Mouse (Mus musculus) adrenal gland, adult 2 months (tissue): ENCODE results near the gene Olfr704. TPM values are rescaled to one million over a fixed set of nuclear protein-coding genes. Genes with fewer than 3 reads are reported as not detected.
A peak's percentile ranks its signal among the peaks of the same experiment; 100 is the strongest.
"Not testable (repeated sequence)": the region's sequence is repeated elsewhere in the genome, so short reads cannot be mapped to it uniquely, and the experiment has no call there.

ENCODE experiments used
- DNase-seq: peaks from one replicate; pipeline ENCODE4 v3.0.0; 2021
- long read RNA-seq: library from polyadenylated mRNA; stranded (forward); transcript quantifications from one replicate; pipeline ENCODE4 v2.0.0, GENCODE M21; 2021
- polyA plus RNA-seq: library from polyadenylated mRNA; depleted of rRNA; stranded (reverse); fragments of >200 nt; gene quantifications from 2 replicates; pipeline ENCODE4 v1.2.3, GENCODE M21; 2012; rRNA removed
- total RNA-seq, 2 experiments: library from RNA; stranded (reverse); gene quantifications; 2 replicates each; pipeline ENCODE4 v1.2.3; 2021

Gene Olfr704
- not detected for total RNA-seq
- polyA plus RNA-seq = not detected in 2 replicates
- long read RNA-seq = 0 reads

DNA sequence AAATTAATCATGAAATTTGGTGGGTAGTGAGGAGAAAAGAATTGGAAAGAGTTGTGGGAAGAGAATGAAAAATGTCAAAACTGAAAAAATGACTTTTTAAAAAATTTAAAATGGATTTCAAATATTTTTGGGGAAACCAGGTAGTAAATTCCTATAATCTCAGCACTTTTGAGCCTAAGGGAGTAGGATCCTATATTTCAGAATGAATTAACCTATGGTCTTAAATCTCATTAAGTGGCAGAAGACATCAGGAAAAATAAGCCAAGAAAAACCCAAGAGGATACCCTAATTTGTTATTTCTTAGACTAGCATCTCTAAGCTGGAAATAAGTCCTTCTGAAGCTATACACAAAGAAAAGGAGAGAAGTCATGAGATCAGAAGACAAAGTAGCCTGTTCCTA lies at the start of gene Olfr704:
TSS of gene Olfr704 (plus strand) at position 301 of the 400 bp plus-strand sequence.
- DNase-seq = no peak

DNA sequence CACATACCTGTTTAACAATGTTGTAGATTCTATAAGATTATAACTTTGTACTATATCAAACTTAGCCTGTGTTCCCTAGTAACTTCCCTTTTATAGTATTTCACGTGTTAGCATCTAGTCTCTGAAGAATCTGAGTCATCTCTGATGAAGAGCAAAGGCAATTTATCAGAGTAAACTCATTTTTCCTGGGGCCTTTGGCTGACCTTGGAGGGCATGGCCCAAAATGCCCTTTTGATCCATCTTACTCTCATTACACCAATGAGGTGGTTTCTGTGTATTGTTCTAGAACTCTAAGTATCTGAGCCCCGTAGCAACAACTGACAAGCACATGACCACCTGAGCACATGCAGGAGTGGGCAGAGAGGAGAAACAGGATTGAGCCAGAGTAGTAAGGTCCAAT lies 49.2 kb upstream of the Olfr704 start, which contains the start of gene Olfr701:
TSS of gene Olfr701 (plus strand) at position 301 of the 400 bp plus-strand sequence.
- peak; percentile 20 for DNase-seq

DNA sequence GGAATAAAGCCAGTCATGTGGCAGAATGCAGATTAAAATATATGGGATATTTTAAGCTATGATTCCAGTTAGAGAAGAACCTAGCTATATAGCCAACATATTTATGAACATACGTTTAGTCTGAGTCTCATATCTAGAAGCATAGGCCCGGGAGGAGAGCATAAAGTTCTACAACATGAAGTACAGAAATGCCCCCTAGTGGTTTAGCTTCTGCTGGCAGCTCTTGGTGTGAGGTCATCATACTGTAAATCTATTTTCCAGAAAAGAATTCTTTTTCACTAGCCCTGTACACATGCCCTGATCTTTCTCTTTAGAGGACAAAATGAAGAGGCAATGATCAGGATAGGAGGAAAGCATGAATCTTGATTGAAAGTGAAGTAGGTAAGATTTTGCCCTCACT lies 47.2 kb upstream of the Olfr704 start:
- DNase-seq = no peak

DNA sequence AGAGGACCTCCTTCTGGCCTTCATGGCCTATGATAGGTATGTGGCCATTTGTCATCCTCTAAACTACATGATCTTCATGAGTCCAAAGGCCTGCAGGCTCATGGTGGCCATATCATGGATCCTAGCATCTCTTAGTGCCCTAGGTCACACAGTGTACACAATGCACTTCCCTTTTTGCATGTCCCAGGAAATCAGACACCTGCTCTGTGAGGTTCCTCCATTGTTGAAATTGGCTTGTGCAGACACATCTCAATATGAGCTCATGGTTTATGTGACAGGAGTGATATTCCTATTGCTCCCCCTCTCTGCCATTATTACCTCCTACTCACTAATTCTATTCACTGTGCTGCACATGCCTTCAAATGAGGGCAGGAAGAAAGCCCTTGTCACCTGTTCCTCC lies 44.6 kb upstream of the Olfr704 start:
- no peak for DNase-seq

DNA sequence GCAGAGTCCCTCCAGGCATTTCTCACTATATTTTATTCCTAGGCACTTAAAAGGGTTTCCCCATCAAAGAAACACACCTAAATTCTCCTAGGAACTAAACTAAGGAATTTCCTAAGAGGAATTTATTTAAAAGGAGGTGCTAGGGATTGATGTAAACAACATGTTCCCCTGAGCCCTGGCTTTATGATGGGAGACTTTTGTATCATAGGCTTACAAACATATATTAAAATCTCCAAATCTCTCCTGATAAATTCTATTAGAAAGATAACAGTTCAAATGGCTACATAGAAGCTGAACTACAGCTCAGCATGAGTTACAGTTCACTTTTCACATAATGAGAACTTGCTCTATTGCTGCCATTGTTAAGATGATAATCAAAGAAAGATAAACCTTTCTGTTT lies 29.2 kb upstream of the Olfr704 start, which contains the start of gene Olfr702:
TSS of gene Olfr702 (minus strand) at position 101 of the 400 bp plus-strand sequence.
- no peak for DNase-seq

DNA sequence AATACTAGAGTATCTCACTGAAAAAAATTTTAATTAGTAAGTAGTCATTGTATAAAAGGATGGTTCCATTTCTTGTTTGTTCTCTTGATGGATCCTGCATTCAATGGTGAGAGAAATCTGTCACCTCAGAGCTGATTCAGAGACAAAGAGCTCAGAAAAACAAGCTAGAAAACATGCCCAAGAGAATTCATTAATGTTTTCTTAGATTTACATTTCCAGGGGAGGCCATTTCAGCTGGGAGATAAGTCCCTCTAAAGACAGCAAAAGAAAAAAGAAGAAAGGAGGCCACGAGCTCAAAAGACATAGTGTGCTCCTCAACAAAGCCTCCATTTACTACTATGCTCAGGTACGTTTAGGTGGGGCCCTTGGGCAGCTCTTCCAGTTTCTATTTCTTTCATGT lies 19.9 kb upstream of the Olfr704 start, which contains the start of gene Olfr703:
TSS of gene Olfr703 (plus strand) at position 301 of the 400 bp plus-strand sequence.
- no peak for DNase-seq

DNA sequence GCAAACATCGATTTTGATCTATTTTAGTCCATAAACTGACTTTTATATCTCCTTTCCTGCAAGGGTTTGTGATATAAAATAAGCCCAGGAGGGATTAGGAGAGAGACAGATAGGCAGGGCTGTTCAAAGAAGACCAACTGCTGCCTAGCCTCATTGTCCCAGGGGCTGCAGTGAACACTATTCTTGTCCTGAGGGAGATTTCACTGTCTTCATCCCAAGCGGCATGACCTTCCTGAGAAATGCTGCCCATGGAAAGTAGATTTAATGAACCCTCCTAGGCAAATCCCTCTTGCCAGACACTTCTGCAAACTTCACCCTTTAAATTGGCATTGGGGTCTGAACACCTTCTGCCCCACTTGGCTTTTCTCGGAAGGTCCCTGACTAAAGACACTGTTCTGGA lies 13.8 kb downstream of the Olfr704 start, which contains the start of gene Olfr705:
TSS of gene Olfr705 (minus strand) at position 101 of the 400 bp plus-strand sequence.
- DNase-seq = no peak

DNA sequence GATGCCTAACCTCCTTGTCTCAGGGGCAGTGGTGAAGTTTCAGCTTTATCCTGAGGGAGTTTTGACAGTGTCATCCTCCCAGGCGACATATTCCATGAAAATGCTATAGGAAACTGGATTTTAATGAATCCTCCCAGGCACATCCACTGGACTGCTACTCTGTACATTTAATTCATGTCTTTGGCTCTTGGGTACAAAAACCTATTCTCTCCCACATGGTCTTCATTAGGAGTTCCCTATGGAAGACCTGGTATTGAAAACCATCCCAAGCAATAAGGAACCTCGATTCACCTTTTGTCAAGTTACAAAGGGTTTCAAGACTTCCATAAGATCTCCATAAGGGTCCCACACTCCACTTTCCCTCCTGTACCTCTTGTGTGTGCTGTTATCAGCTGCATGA lies 25.1 kb downstream of the Olfr704 start, which contains the start of gene Olfr706:
TSS of gene Olfr706 (minus strand) at position 101 of the 400 bp plus-strand sequence.
- no peak for DNase-seq

DNA sequence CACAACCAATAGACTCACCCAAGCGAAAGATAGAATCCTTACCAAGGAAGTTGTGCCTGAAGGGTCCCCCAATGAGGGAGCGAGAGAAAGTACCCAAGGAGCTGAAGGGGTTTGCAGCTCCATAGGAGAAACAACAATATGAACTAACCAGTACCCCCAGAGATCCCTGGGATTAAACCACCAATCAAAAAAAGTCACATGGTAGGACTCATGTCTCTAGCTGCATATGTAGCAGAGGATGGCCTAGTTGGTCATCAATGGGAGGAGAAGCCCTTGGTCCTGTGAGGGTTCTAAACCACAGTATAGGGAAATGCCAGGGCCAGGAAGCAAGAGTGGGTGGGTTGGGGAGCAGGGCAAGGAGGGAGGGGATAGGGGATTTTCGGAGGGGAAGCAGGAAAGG lies 38.2 kb downstream of the Olfr704 start, which contains the start of gene Olfr707:
TSS of gene Olfr707 (minus strand) at position 101 of the 400 bp plus-strand sequence.
- not testable (repeated sequence) for DNase-seq

DNA sequence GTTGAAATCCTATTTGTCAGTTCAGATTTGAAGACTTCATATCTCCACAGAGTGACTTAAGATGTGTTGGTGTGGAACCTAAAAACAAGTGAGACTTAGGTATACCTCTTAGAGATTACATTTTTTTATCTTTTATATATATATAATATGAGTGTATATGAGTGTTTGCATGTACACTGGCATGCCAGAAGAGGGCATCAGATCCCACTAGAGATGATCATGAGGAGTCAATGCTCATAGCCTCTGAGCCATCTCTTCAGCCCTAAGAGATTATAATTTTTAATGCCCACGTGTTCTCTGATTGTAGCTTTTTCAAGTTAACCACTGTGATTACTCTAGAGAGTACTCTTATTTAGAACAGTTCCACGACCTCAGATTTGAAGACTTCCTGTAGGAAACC lies 44.7 kb downstream of the Olfr704 start, which contains the start of gene Olfr1532-ps1:
TSS of gene Olfr1532-ps1 (plus strand) at position 326 of the 400 bp plus-strand sequence.
- no peak for DNase-seq

Other genes with a start within 250 kb of the Olfr704 start
- not detected for gene Olfr693, start 182.6 kb upstream of the Olfr704 start, total RNA-seq
- gene Olfr693, start 182.6 kb upstream of the Olfr704 start, polyA plus RNA-seq = not detected in 2 replicates
- gene Olfr694, start 171.4 kb upstream of the Olfr704 start, total RNA-seq = not detected
- gene Olfr694, start 171.4 kb upstream of the Olfr704 start, polyA plus RNA-seq = not detected in 2 replicates
- gene Olfr695, start 146.8 kb upstream of the Olfr704 start, total RNA-seq = not detected
- gene Olfr695, start 146.8 kb upstream of the Olfr704 start, polyA plus RNA-seq = not detected in 2 replicates
- gene Olfr697, start 120.7 kb upstream of the Olfr704 start, total RNA-seq = not detected
- gene Olfr697, start 120.7 kb upstream of the Olfr704 start, polyA plus RNA-seq = not detected in 2 replicates
- gene Olfr698, start 107.8 kb upstream of the Olfr704 start, total RNA-seq = not detected
- not detected in 2 replicates for gene Olfr698, start 107.8 kb upstream of the Olfr704 start, polyA plus RNA-seq
- not detected for gene Olfr699, start 70.0 kb upstream of the Olfr704 start, total RNA-seq
- gene Olfr699, start 70.0 kb upstream of the Olfr704 start, polyA plus RNA-seq = not detected in 2 replicates
- gene Olfr700, start 54.4 kb upstream of the Olfr704 start, total RNA-seq = not detected
- not detected in 2 replicates for gene Olfr700, start 54.4 kb upstream of the Olfr704 start, polyA plus RNA-seq
- not detected for gene Olfr701, start 49.1 kb upstream of the Olfr704 start, total RNA-seq
- not detected in 2 replicates for gene Olfr701, start 49.1 kb upstream of the Olfr704 start, polyA plus RNA-seq
- gene Olfr702, start 29.3 kb upstream of the Olfr704 start, total RNA-seq = not detected
- gene Olfr702, start 29.3 kb upstream of the Olfr704 start, polyA plus RNA-seq = not detected in 2 replicates
- gene Olfr703, start 19.8 kb upstream of the Olfr704 start, total RNA-seq = not detected
- not detected in 2 replicates for gene Olfr703, start 19.8 kb upstream of the Olfr704 start, polyA plus RNA-seq
- not detected for gene Olfr705, start 13.7 kb downstream of the Olfr704 start, total RNA-seq
- not detected in 2 replicates for gene Olfr705, start 13.7 kb downstream of the Olfr704 start, polyA plus RNA-seq
- gene Olfr706, start 25.0 kb downstream of the Olfr704 start, total RNA-seq = not detected
- gene Olfr706, start 25.0 kb downstream of the Olfr704 start, polyA plus RNA-seq = not detected in 2 replicates
- gene Olfr707, start 38.1 kb downstream of the Olfr704 start, total RNA-seq = not detected
- gene Olfr707, start 38.1 kb downstream of the Olfr704 start, polyA plus RNA-seq = not detected in 2 replicates
- gene Olfr1532-ps1, start 44.8 kb downstream of the Olfr704 start, total RNA-seq = not detected
- gene Olfr1532-ps1, start 44.8 kb downstream of the Olfr704 start, polyA plus RNA-seq = not detected in 2 replicates
- gene Olfr709-ps1, start 69.0 kb downstream of the Olfr704 start, total RNA-seq = under 1 TPM; 0.07 to 0.09 TPM
- not detected in 2 replicates for gene Olfr709-ps1, start 69.0 kb downstream of the Olfr704 start, polyA plus RNA-seq
- gene Olfr710, start 85.1 kb downstream of the Olfr704 start, total RNA-seq = not detected
- gene Olfr710, start 85.1 kb downstream of the Olfr704 start, polyA plus RNA-seq = not detected in 2 replicates
- gene Olfr6, start 100.8 kb downstream of the Olfr704 start, total RNA-seq = not detected
- not detected in 2 replicates for gene Olfr6, start 100.8 kb downstream of the Olfr704 start, polyA plus RNA-seq
- gene Olfr711, start 112.3 kb downstream of the Olfr704 start, total RNA-seq = not detected
- not detected in 2 replicates for gene Olfr711, start 112.3 kb downstream of the Olfr704 start, polyA plus RNA-seq
- not detected for gene Olfr2, start 142.9 kb downstream of the Olfr704 start, total RNA-seq
- not detected in 2 replicates for gene Olfr2, start 142.9 kb downstream of the Olfr704 start, polyA plus RNA-seq
- gene Olfr713, start 168.0 kb downstream of the Olfr704 start, total RNA-seq = not detected
- not detected in 2 replicates for gene Olfr713, start 168.0 kb downstream of the Olfr704 start, polyA plus RNA-seq
- not detected for gene Olfr714, start 207.8 kb downstream of the Olfr704 start, total RNA-seq
- gene Olfr714, start 207.8 kb downstream of the Olfr704 start, polyA plus RNA-seq = not detected in 2 replicates
- not detected for gene Olfr17, start 230.0 kb downstream of the Olfr704 start, total RNA-seq
- not detected in 2 replicates for gene Olfr17, start 230.0 kb downstream of the Olfr704 start, polyA plus RNA-seq
- not detected for gene Olfr715b, start 247.2 kb downstream of the Olfr704 start, total RNA-seq
- gene Olfr715b, start 247.2 kb downstream of the Olfr704 start, polyA plus RNA-seq = not detected in 2 replicates